Mouse (Mus musculus): ENCODE results near the gene Stxbp3.

DNA sequence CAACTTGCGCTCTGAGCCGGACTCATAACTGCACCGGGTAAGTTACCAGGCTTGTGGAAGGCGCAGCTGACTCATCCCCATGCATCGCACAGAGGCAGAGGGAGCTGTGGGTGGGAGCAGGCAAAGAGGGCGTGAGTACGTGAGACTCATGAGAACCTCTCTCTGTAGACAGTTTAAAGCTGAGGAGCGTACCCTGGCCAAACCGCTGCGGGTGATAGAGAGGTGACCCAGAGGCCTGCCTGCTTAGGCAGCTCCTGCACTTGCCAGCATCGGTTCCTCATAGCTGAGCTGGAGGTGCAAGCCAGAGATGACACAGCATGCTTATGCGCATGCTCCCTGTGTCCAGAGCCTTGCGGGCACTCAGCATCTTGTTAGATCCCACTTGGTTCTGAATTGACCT lies 68.1 kb downstream of the Stxbp3 start:
- TF ChIP-seq CTCF (IDR thresholded peaks at IDR 0.05; ENCODE audit: insufficient read depth, low read depth, low read length) (no peak), POLR2A (IDR thresholded peaks at IDR 0.05; ENCODE audit: insufficient read depth, low read depth, low read length) (no peak)

Measured in olfactory bulb, adult 2 months (tissue).